Mouse (Mus musculus) forebrain, embryonic 16.5 days (tissue): ENCODE data around the gene Slmap. TPM values are rescaled to one million over a fixed set of nuclear protein-coding genes. Genes with fewer than 3 reads are reported as not detected.

Experiments used
- ATAC-seq: fragments of 200-750 bp; cut with Nextera tagmentation; 2 replicates; pipeline ENCODE4 v1.8.0; 2017; ENCODE audit warnings: mild to moderate bottlenecking, moderate library complexity
- H3K27ac ChIP-seq: fragments of 300-500 bp; sonication (generic); 2 replicates; pipeline ENCODE4 v1.5.1; 2014; ENCODE audit warnings: low read length, control low read depth
- H3K27me3 ChIP-seq: fragments of 300-500 bp; sonication (generic); replicated peaks from 2 replicates; pipeline ENCODE4 v1.6.1; 2014; ENCODE audit warnings: low read length; ENCODE audit not compliant: control insufficient read depth, insufficient read depth
- H3K36me3 ChIP-seq: fragments of 300-500 bp; sonication (generic); 2 replicates; pipeline ENCODE4 v1.6.1; 2014; ENCODE audit not compliant: control insufficient read depth, insufficient read depth
- H3K4me1 ChIP-seq: fragments of 300-500 bp; sonication (generic); replicated peaks from 2 replicates; pipeline ENCODE4 v1.6.1; 2014; ENCODE audit warnings: low read length; ENCODE audit not compliant: control insufficient read depth, insufficient read depth
- H3K4me2 ChIP-seq: fragments of 300-500 bp; sonication (generic); 2 replicates; pipeline ENCODE4 v1.6.1; 2014; ENCODE audit warnings: mild to moderate bottlenecking, low read length, control low read depth
- H3K4me3 ChIP-seq: fragments of 300-500 bp; sonication (generic); replicated peaks from 2 replicates; pipeline ENCODE4 v1.5.1; 2014; ENCODE audit warnings: mild to moderate bottlenecking, low read length, control low read depth
- H3K9ac ChIP-seq: fragments of 300-500 bp; sonication (generic); replicated peaks from 2 replicates; pipeline ENCODE4 v1.6.1; 2014; ENCODE audit warnings: low read depth, low read length, control low read depth
- H3K9me3 ChIP-seq: fragments of 300-500 bp; sonication (generic); 2 replicates; pipeline ENCODE4 v1.6.1; 2016; ENCODE audit warnings: low read length; ENCODE audit not compliant: control insufficient read depth
- whole genome bisulfite sequencing: fragments of 180-500 bp; shearing (Covaris S2); extraction: QIAGEN DNeasy Blood & Tissue Kit; methylation state at CpG from one replicate; pipeline ENCODE4 v1.1.7; 2014; 5-methylcytosine and 5-hydroxymethylcytosine counted together
- polyA plus RNA-seq: library from polyadenylated mRNA; unstranded; fragments of >200 nt; fragmentation: Nextera tagmentation; extraction: Ambion mirVana; gene quantifications from 2 replicates; pipeline ENCODE4 v1.2.1, GENCODE M21; 2015

The Slmap gene
- polyA plus RNA-seq, 1 experiment from 2014 or later, result 14.3 TPM

DNA sequence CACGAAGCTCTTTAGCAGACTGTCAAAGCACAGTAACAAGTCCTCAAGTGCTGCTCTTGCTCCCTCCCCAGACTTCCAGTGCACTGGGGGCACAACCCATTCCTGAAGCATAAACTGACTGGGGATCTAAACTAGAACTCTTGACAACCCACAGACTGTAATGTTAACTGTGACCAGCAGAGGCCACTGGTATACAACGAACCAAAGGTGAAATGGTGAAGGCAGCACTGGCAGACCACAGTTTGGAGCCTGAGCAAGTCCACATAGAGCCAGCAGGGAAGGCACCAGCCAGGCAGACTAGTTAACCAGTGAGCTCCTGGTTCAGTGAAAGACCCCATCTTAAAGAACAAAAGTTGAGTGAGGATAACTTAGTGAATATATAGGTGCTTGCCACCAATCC is 43.6 kb downstream of the Slmap start:
- 30% methylated on average over 2 of the region's 2 CpGs for WGBS
- Histone ChIP-seq H3K27me3 (no peaks in the 10 kb centered on the region), H3K4me1 (peaks cover 4% of the 10 kb centered on the region; the same call in 1 of the 2 replicates), H3K9me3 (no peaks in the 10 kb centered on the region), H3K27ac (no peak overlapping the region), H3K4me3 (no peak overlapping the region), H3K36me3 (no peaks in the 10 kb centered on the region), H3K4me2 (no peak overlapping the region), H3K9ac (no peak overlapping the region)
- peak; percentile 73; the same call in 1 of the 2 replicates for ATAC-seq

DNA sequence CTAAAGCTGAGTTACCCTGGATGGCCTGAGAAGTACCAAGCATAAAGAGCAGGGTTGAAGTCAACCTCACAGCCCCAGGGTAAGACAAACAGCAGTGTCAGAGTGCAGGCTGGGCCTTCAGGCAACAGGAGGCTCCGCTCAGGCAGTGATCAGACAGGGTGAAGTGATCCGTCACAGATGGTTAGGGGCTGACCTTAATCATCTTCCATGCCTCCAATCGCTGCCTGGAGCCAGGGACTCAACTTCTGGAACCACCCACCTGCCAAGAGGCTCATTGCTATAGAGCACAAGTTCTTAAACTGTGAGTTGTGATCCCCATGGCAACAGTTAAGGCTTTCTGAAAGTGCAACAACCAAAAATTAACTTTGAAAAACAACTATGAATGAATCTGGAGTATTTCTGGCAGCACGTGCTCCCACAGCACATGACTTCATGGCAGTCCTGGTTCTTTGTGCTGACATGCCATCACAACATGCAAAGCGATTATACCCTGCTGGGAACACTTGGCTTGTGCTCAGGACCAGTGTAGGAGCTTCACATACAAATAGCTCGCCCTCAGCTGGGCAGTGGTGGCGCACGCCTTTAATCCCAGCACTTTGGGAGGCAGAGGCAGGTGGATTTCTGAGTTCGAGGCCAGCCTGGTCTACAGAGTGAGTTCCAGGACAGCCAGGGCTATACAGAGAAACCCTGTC is 46.3 kb downstream of the Slmap start:
- ATAC-seq, result no peak
- H3K4me3 ChIP-seq, result no peak overlapping the region
- WGBS, result 57% methylated on average over 9 of the region's 9 CpGs
- peaks cover 4% of the 10 kb centered on the region; the same call in 1 of the 2 replicates for H3K4me1 ChIP-seq
- H3K27me3 ChIP-seq, result no peaks in the 10 kb centered on the region
- H3K36me3 ChIP-seq, result no peaks in the 10 kb centered on the region
- H3K9me3 ChIP-seq, result no peaks in the 10 kb centered on the region
- no peak overlapping the region for H3K9ac ChIP-seq
- H3K27ac ChIP-seq, result no peak overlapping the region
- H3K4me2 ChIP-seq, result no peak overlapping the region

DNA sequence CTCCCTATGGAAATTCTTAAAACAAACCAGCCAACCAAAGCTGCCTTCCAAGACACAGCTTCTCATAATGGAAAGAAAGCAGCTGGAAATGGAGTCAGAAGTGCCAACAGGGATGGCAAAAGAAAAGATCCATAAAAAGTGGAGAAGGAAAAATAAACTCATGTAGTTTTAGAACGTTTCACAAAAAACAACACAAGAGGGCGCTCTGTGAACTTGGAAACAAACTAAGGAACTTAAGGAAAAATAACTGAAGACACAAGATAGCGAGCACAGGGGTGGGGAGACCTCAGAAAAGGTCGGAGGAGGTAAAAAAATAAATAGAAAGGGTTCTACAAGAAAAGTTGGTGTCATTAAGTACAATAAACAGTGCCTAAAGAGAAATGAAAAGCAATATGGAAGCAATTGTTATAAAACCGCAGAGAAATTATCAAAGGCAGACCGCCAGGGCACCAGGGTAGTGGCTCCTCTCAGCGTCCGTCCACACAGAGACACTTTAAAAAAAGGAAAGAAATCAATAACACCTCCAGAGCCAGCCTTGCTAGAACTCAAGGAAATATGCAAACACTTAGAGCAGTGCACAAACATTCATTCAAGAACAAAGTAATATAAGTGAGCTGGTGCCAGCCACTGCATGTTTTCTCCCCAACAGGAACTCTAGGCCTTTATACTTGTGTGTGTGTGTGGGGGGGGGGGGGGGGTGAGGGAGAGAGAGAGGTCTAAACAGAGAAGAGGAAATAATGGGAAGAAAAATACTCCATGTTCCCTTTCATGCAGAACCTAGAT is 48.1 kb downstream of the Slmap start:
- ATAC-seq, result no peak
- H3K4me2 ChIP-seq, result no peak overlapping the region
- 46% methylated on average over 8 of the region's 8 CpGs for WGBS

DNA sequence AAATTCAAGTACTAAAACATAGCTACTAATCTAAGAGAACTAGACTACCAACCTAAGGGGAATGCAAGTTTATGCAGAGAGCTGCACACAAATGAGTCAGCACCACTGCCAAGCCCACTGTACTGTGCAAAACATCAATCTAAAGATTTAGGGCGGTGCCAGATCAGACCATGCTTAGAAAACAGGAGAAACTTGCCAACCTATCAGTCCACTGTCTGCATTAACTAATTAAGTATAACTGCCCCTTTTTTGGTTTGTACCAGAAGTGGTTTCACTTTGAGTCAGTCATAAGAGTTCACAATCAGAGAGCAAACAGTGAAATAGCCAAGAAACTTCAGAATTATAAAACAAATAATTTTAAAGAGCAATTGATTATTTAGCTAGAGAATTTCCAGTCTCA is 53.3 kb downstream of the Slmap start:
- Histone ChIP-seq H3K9me3 (no peaks in the 10 kb centered on the region), H3K27me3 (no peaks in the 10 kb centered on the region), H3K4me3 (no peak overlapping the region), H3K27ac (no peak overlapping the region), H3K36me3 (no peaks in the 10 kb centered on the region), H3K4me1 (no peaks in the 10 kb centered on the region), H3K9ac (no peak overlapping the region), H3K4me2 (no peak overlapping the region)
- WGBS, result 88% methylated on average over 1 of the region's 1 CpGs
- no peak for ATAC-seq

More for the DNA sequence above, 48.1 kb downstream of the Slmap start:
- Histone ChIP-seq H3K4me3 (no peak overlapping the region), H3K4me1 (peaks cover 4% of the 10 kb centered on the region; the same call in 1 of the 2 replicates), H3K9me3 (no peaks in the 10 kb centered on the region), H3K36me3 (no peaks in the 10 kb centered on the region), H3K9ac (no peak overlapping the region), H3K27ac (no peak overlapping the region), H3K27me3 (no peaks in the 10 kb centered on the region)

DNA sequence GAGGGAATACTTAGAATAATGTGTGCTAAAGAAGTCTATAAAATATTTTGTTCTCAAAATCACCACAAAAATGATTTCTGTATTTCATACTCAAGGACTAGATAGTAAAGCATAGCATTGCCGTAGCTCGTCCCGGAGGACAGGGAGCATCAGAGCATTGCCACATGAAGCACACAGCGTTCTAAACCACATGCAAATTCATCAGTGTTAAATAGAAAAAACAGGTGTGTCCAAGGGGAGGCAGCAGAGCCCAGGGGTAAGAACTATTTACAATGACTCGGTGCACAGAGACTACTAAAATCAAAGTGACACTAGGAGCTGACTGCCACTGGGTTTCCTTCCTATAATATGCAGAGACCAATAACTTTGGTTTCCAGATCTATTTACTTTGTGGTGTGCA is 57.0 kb downstream of the Slmap start:
- ATAC-seq, result no peak
- H3K4me1 ChIP-seq, result no peaks in the 10 kb centered on the region
- no peaks in the 10 kb centered on the region for H3K9me3 ChIP-seq
- no peak overlapping the region for H3K4me3 ChIP-seq
- no peaks in the 10 kb centered on the region for H3K36me3 ChIP-seq
- H3K9ac ChIP-seq, result no peak overlapping the region
- WGBS, result 94% methylated on average over 5 of the region's 5 CpGs
- no peak overlapping the region for H3K4me2 ChIP-seq
- H3K27ac ChIP-seq, result no peak overlapping the region
- no peaks in the 10 kb centered on the region for H3K27me3 ChIP-seq

DNA sequence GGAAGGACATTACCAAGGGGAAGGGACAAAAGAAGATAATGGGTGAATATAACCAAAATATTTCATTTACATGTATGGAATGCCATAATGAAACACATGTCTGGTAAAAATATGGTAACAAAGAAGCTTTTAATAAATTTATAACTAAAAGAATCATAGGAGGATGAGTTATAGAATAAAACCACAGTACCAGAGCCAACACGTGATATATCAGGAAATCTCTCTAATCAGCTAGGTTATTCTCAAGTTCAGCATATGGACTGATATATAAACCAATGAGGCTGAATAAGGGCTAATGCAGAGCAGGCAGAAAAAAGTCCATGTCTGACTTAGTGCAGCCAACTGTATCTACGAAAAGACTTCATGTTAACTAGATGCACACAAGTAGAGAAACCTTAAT is 58.3 kb downstream of the Slmap start:
- H3K4me3 ChIP-seq, result no peak overlapping the region
- no peak for ATAC-seq
- no peaks in the 10 kb centered on the region for H3K36me3 ChIP-seq
- no peaks in the 10 kb centered on the region for H3K4me1 ChIP-seq
- no peaks in the 10 kb centered on the region for H3K9me3 ChIP-seq
- H3K4me2 ChIP-seq, result no peak overlapping the region
- no peak overlapping the region for H3K27ac ChIP-seq
- no peaks in the 10 kb centered on the region for H3K27me3 ChIP-seq
- H3K9ac ChIP-seq, result no peak overlapping the region
- 91% methylated on average over 2 of the region's 2 CpGs for WGBS

DNA sequence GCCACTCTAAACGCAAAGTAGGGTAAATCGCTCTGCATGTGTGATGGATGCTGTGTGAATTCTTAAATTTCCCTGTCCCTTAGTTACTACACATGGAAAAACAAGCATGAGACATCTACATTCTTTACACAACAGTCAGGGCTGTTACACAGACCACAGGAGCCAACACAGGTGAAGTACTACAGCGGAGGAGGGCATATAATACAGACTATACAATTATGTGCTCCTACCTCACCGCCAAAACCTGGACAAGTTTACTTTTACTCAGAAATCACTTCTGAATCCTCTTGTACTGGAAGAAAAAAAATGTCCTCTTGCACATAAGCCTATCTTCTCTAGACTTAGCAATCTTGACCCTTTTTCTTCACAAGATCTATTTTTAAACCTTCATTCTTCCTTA is 66.8 kb downstream of the Slmap start:
- H3K4me2 ChIP-seq, result no peak overlapping the region
- 90% methylated on average over 4 of the region's 4 CpGs for WGBS
- no peak overlapping the region for H3K27ac ChIP-seq
- H3K27me3 ChIP-seq, result no peaks in the 10 kb centered on the region
- no peaks in the 10 kb centered on the region for H3K4me1 ChIP-seq
- no peaks in the 10 kb centered on the region for H3K9me3 ChIP-seq
- H3K36me3 ChIP-seq, result no peaks in the 10 kb centered on the region
- no peak overlapping the region for H3K9ac ChIP-seq
- no peak overlapping the region for H3K4me3 ChIP-seq
- ATAC-seq, result no peak

DNA sequence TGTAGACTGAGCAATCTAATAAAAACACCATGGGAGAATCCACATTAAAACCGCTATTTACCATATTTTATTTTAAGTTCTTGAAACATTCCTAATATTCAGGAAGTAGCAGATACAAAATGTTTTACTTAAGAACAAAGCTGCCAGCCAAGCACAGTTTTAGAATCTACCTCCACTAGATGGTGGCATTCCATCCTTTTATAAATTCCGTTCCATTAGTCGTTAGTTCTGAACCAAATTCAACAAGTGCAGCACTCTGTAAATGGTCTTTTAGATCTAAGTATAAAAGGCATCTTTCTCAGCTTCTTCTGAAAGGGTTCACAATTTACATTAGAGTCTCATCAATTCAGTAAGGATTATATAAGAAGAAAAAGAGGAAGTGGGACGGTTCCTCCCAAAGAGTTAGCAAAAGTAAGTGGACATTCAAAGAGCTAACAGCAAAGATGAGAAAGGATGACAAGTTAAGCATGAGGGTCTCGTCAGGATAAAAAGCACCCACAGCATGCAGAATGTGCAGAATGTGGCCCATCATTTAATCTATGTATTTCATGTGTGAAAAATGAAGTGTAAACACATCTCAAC is 68.1 kb downstream of the Slmap start:
- ATAC-seq, result no peak
- WGBS, result 35% methylated on average over 5 of the region's 5 CpGs
- Histone ChIP-seq H3K36me3 (no peaks in the 10 kb centered on the region), H3K9ac (no peak overlapping the region), H3K4me2 (no peak overlapping the region), H3K27me3 (no peaks in the 10 kb centered on the region), H3K4me3 (no peak overlapping the region), H3K9me3 (no peaks in the 10 kb centered on the region), H3K27ac (no peak overlapping the region), H3K4me1 (no peaks in the 10 kb centered on the region)

DNA sequence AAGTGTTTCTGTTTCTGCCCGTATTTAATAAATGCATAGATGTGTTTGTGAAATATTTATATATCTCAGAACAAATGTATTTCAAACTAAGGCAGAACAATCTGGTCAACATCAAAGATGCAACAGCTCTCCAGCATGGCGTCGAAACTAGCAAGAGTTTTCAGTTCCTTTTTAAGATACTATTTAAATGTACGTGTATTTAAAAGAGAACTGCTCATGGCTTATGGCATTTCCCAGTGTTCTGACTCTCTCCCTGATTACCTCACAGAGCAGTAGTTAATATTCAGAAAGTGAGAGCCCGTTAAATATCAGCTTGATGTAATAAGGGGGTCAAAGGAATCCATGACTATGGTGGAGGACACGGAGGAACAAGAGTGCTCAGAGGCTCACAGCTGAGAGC is 68.8 kb downstream of the Slmap start:
- Histone ChIP-seq H3K9ac (no peak overlapping the region), H3K27me3 (no peaks in the 10 kb centered on the region), H3K4me2 (no peak overlapping the region), H3K4me3 (no peak overlapping the region), H3K9me3 (no peaks in the 10 kb centered on the region), H3K36me3 (peaks cover 4% of the 10 kb centered on the region; the same call in 1 of the 2 replicates), H3K4me1 (no peaks in the 10 kb centered on the region), H3K27ac (no peak overlapping the region)
- ATAC-seq, result no peak
- WGBS, result 65% methylated on average over 6 of the region's 6 CpGs
